Mouse (Mus musculus): Measurements from ENCODE around the gene Hacd3.

Hacd3 gene

DNA sequence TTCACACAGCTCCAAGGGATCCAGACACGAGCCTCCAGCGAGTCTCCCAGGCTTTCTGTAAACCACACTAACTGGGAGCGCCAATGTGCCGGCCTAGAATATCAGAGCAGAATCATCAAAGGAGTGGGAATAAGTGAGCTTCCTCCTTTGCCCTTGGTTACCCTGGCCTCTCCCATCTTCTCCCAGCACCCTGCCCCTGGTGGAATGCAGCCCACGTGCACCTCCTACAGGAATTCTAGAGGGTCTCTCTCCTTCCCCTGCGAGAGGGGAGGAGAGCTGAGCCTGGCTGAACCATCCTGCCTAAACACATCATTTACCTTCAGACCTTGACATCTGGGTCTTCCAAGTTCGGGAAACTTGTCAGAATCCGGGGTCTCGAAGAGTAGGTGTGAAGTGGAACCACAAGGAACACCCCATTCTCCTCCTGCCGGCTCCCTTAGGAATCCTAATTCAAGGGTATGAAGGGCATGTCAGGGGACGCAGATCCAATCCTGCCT lies 70.3 kb downstream of the Hacd3 start, which contains the start of gene Slc24a1:
TSS of gene Slc24a1 (minus strand) at position 447 of the 497 bp plus-strand sequence.
- DNase-seq (ENCODE audit: low spot score): no peak

GRCm38 (mm10) chr9:64947483-64948095 lies 73.9 kb downstream of the Hacd3 start:
- no peak for DNase-seq (ENCODE audit: low spot score)

DNA sequence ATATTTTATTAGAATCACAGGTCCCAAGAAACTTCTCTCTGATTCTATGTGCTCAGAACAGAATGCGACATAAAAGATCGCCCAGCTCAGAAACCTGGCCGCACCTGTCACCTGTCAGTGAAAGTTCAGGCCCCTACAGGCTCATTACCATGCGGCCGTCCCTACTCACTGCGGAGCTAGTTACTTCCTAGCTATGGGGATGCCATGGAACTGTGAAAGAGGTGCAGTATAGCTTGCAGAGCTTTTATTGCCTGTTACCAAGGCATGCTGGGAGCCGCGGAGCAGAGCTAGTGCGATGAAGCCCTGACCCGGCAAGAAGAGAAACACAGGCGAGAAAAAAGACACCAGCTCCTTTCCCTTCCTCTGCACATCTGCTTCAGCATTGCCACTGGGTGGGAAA lies 77.5 kb downstream of the Hacd3 start:
- no peak for DNase-seq (ENCODE audit: low spot score)

GRCm38 (mm10) chr9:64941650-64942049 lies 79.8 kb downstream of the Hacd3 start:
- no peak for DNase-seq (ENCODE audit: low spot score)

GRCm38 (mm10) chr9:64940731-64941346 lies 80.7 kb downstream of the Hacd3 start:
- DNase-seq (ENCODE audit: low spot score): no peak

- DNase-seq (ENCODE audit: low spot score): no peak
Observed at GRCm38 (mm10) chr9:64939790-64940189, 81.7 kb downstream of the Hacd3 start.

DNA sequence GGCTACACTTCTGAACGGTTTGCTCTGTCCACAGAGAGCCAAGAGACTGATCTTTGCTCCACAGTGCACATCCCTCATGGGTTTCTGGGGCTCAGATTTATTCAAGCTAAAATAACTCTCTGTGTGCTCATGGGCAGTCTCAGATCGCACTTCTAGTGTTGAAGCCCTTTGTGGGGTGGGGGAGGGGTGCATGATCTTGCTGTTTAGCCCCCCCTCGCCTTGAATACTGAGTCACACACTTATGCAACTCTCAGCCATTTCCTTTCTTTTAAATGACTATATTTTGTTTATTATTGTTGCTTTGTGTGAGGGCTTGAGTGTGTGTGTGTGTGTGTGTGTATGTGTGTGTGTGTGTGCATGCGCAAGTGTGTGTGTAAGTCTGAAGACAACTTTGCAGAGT lies 82.2 kb downstream of the Hacd3 start:
- DNase-seq (ENCODE audit: low spot score): no peak

DNA sequence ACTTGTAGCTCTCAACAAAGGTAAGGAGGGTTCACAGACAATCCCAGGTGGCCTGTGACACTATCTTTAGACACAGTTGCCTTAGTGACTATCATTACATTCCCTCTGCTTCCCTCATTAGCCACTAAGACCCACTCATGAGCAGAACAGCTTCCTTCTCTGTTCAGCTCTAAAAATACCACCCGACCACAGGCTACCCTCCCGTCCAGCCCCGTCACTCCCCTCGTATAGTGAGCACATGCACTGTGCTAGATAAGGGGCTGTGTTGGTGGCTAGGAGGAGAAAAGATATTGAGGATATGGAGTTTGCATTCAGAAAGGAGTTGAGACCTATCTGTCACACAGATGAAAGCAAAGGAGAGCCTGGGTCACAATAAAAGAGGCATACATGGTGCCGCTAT lies 83.0 kb downstream of the Hacd3 start:
- DNase-seq (ENCODE audit: low spot score): no peak

GRCm38 (mm10) chr9:64937491-64937890 lies 84.0 kb downstream of the Hacd3 start:
- no peak for DNase-seq (ENCODE audit: low spot score)

All from ovary, postnatal 36 days (tissue).